Mouse (Mus musculus) small intestine, adult 2 months (tissue): ENCODE data around the gene Sik1. TPM values are rescaled to one million over a fixed set of nuclear protein-coding genes. Genes with fewer than 3 reads are reported as not detected.
A peak's percentile ranks its signal among the peaks of the same experiment; 100 is the strongest.

Experiments
- H3K27ac ChIP-seq: fragments of 200-500 bp; 2 replicates; pipeline ENCODE4 v1.5.1; 2012; ENCODE audit warnings: low read depth, low read length, control low read depth, inconsistent platforms; ENCODE audit not compliant: insufficient read depth
- H3K27me3 ChIP-seq: fragments of 200-500 bp; 2 replicates; pipeline ENCODE4 v1.6.1; 2012; ENCODE audit warnings: mild to moderate bottlenecking, moderate library complexity, low read length, inconsistent platforms; ENCODE audit not compliant: control insufficient read depth, insufficient read depth
- H3K36me3 ChIP-seq: fragments of 200-500 bp; 2 replicates; pipeline ENCODE4 v1.6.1; 2012; ENCODE audit warnings: mild to moderate bottlenecking, low read length, control low read depth, inconsistent platforms; ENCODE audit not compliant: control insufficient read depth, insufficient read depth
- H3K4me1 ChIP-seq: fragments of 200-500 bp; 2 replicates; pipeline ENCODE4 v1.6.1; 2012; ENCODE audit warnings: low read length, inconsistent platforms, mixed read lengths; ENCODE audit not compliant: control insufficient read depth, insufficient read depth, insufficient read length
- H3K4me3 ChIP-seq: fragments of 200-500 bp; 2 replicates; pipeline ENCODE4 v1.5.1; 2012; ENCODE audit warnings: low read depth, mild to moderate bottlenecking, control low read depth, inconsistent platforms, low read length, moderate library complexity
- CTCF ChIP-seq: fragments of 200-500 bp; IDR thresholded peaks from 2 replicates; pipeline ENCODE4 v1.5.1; 2012; ENCODE audit warnings: low read depth, mild to moderate bottlenecking, control low read depth, inconsistent platforms, low read length, moderate library complexity, mixed read lengths; ENCODE audit not compliant: insufficient replicate concordance, insufficient read length; ENCODE audit errors: extremely low read depth
- POLR2A ChIP-seq: fragments of 200-500 bp; IDR thresholded peaks from 2 replicates; pipeline ENCODE4 v1.6.1; 2012; ENCODE audit warnings: low read depth, mild to moderate bottlenecking, control low read depth, inconsistent platforms, low read length, moderate library complexity
- WGBS: fragments of 180-500 bp; shearing (Covaris S2); methylation state at CpG from one replicate; pipeline ENCODE4 v1.1.7; 2018; 5-methylcytosine and 5-hydroxymethylcytosine counted together
- polyA plus RNA-seq: library from polyadenylated mRNA; depleted of rRNA; stranded (reverse); fragments of >200 nt; gene quantifications from 2 replicates; pipeline ENCODE4 v1.2.3, GENCODE M21; 2012

Gene Sik1
- polyA plus RNA-seq, 1 experiment, result 16.9 TPM

GRCm38 (mm10) chr17:31824812-31825211 is 30.8 kb downstream of the Sik1 start:
- 89% methylated on average over 7 of the region's 7 CpGs for WGBS
- Histone ChIP-seq H3K4me1 (peaks cover 31% of the 10 kb centered on the region), H3K27me3 (no peaks in the 10 kb centered on the region), H3K27ac (no peak overlapping the region), H3K4me3 (no peak overlapping the region), H3K36me3 (no peaks in the 10 kb centered on the region)
- TF ChIP-seq POLR2A, result no peak
- TF ChIP-seq CTCF, result no peak

- TF ChIP-seq POLR2A, result no peak
- 41% methylated on average over 13 of the region's 13 CpGs for WGBS
- Histone ChIP-seq H3K4me3 (no peak overlapping the region), H3K27me3 (no peaks in the 10 kb centered on the region), H3K4me1 (peaks cover 18% of the 10 kb centered on the region), H3K27ac (peak overlapping the region; percentile 35), H3K36me3 (no peaks in the 10 kb centered on the region)
Measured at GRCm38 (mm10) chr17:31821136-31821933, 34.3 kb downstream of the Sik1 start.

GRCm38 (mm10) chr17:31820099-31820846 is 35.3 kb downstream of the Sik1 start:
- no peak for TF ChIP-seq POLR2A
- TF ChIP-seq CTCF, result no peak
- Histone ChIP-seq H3K27ac (no peak overlapping the region), H3K27me3 (no peaks in the 10 kb centered on the region), H3K4me3 (no peak overlapping the region), H3K36me3 (no peaks in the 10 kb centered on the region), H3K4me1 (peaks cover 15% of the 10 kb centered on the region)
- WGBS, result 33% methylated on average over 4 of the region's 4 CpGs

GRCm38 (mm10) chr17:31819372-31819771 is 36.2 kb downstream of the Sik1 start:
- no peak overlapping the region for H3K27ac ChIP-seq
- no peaks in the 10 kb centered on the region for H3K36me3 ChIP-seq
- TF ChIP-seq POLR2A (no peak), CTCF (no peak)
- H3K4me1 ChIP-seq, result peaks cover 15% of the 10 kb centered on the region
- WGBS, result 89% methylated on average over 9 of the region's 9 CpGs
- no peaks in the 10 kb centered on the region for H3K27me3 ChIP-seq
- no peak overlapping the region for H3K4me3 ChIP-seq

GRCm38 (mm10) chr17:31817815-31818214 is 37.8 kb downstream of the Sik1 start:
- no peak for TF ChIP-seq CTCF
- TF ChIP-seq POLR2A, result no peak
- Histone ChIP-seq H3K27ac (no peak overlapping the region), H3K27me3 (no peaks in the 10 kb centered on the region), H3K4me1 (peaks cover 15% of the 10 kb centered on the region), H3K36me3 (no peaks in the 10 kb centered on the region), H3K4me3 (no peak overlapping the region)
- 93% methylated on average over 1 of the region's 1 CpGs for WGBS

- 71% methylated on average over 5 of the region's 5 CpGs for WGBS
- no peak overlapping the region for H3K27ac ChIP-seq
- H3K4me3 ChIP-seq, result no peak overlapping the region
- no peaks in the 10 kb centered on the region for H3K36me3 ChIP-seq
- TF ChIP-seq POLR2A, result no peak
- TF ChIP-seq CTCF, result no peak
- no peaks in the 10 kb centered on the region for H3K27me3 ChIP-seq
- peaks cover 15% of the 10 kb centered on the region for H3K4me1 ChIP-seq
Measured at GRCm38 (mm10) chr17:31817203-31817602, 38.4 kb downstream of the Sik1 start.

GRCm38 (mm10) chr17:31814848-31815247 is 40.8 kb downstream of the Sik1 start:
- Histone ChIP-seq H3K4me3 (no peak overlapping the region), H3K27ac (no peak overlapping the region), H3K36me3 (no peaks in the 10 kb centered on the region), H3K4me1 (peaks cover under 1% of the 10 kb centered on the region; the same call in 1 of the 2 replicates), H3K27me3 (no peaks in the 10 kb centered on the region)
- 44% methylated on average over 1 of the region's 1 CpGs for WGBS
- TF ChIP-seq CTCF, result no peak
- TF ChIP-seq POLR2A, result no peak
